Mouse (Mus musculus) gastrocnemius, postnatal 25 days (tissue): Measurements from ENCODE around the gene Gm28635. TPM values are rescaled to one million over a fixed set of nuclear protein-coding genes. Genes with fewer than 3 reads are reported as not detected.
A peak's percentile ranks its signal among the peaks of the same experiment; 100 is the strongest.
"Not testable (repeated sequence)": the region's sequence is repeated elsewhere in the genome, so short reads cannot be mapped to it uniquely, and the experiment has no call there.

Experiments
- DNase-seq: peaks from one replicate; pipeline ENCODE4 v3.0.0; 2022
- total RNA-seq, 2 experiments: library from RNA; stranded (reverse); gene quantifications; 1 replicate in 1 of 2; 2 replicates in 1 of 2; pipeline ENCODE4 v1.2.3; 2021

Gm28635 gene
- total RNA-seq, 2 experiments from 2014 or later: 0.94 to 3.4 TPM

- no peak for DNase-seq
Measured at GRCm38 (mm10) chr2:84688080-84688844, 10.4 kb upstream of the Gm28635 start.

- DNase-seq: no peak
Measured at GRCm38 (mm10) chr2:84682605-84683183, 4.9 kb upstream of the Gm28635 start.

DNA sequence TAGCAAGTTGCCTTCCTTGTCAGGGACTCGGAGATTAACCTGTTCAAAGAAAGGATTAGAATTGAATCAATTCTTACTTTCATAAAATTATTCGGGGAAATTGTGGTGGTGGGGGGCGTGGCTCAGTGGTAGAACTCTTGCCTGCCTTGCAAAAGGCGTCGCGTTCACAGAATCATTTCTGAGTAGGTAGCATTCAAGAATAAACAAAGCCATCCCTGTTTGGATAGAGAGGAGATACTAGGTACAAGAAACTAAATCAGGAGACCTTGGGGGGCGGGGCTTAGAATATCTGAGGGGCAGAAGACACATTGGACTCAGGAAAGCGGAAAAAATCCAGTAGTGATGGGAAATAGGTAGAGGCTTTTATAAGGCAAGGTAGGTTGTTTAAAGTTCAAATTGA is 1.2 kb upstream of the Gm28635 start, which contains the start of gene Tmx2:
TSS of gene Tmx2 (minus strand) at position 125 of the 400 bp plus-strand sequence.
- DNase-seq: no peak

DNA sequence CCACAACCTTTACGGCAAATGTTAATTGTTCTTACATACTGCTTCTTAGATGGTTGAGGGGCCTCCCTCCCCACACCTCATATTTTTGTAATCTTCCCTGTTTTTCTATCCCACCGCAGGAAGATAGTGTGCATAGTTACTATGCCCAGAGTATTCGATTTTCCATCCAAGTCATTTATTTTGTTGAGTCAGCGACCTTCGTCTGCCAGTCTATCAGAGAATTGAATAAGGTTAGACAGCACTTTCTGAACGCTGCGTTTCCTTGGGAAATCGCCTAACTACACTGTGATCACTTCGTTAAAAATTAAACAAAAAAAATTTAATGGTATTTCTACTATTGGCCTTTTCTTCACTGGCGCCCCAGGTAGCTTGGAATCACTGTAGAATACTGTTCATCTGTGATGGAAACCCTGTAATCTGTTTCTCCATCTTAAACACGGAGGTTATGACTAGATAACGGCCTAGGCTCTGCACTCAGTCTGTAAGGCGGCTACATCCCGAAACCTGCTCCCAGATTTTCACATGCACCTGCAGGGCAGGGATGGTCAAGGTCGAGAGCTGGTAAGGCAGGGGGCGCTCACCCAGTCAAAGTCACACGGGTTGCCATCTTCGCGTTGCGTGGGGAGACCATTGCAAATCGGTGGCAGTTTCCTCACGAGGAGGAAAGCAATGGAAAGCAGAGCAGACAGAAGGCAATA is 422 bp downstream of the Gm28635 start:
- DNase-seq: no peak

DNA sequence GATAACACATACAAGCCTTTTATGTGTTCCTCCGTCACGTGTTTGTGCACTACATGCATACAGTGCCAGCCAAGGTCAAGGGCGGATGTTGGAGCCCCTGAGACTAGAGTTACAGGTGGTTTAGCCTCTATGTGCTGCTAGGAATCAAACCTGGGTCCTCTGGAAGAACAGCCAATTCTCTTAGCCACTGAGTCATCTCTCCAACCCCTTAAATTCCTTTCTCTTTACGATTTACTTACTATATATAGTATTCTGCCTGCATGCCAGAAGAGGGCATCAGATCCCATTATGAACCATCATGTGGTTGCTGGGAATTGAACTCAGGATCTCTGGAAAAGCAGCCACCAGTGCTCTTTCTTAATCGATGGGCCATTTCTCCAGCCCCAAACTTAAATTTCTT is 6.3 kb downstream of the Gm28635 start:
- DNase-seq: not testable (repeated sequence)

DNA sequence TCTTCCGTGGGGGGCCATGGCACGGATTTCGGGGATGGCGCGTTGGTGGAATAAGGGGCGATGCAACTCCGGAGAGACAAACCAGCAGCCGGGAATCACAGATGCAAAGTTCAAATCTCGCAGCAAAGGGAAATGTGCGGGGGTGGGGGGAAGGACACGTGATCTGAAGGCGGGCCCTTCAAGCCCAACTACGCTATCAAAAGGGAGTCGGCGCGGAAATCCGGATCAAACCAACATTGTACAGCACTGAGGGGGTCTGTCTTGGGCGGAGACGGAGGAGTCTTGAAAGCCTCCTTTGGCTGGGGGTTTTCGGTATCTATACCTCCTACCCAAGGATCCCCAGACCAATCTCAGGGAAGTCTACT is 7.3 kb downstream of the Gm28635 start, which contains the start of gene Selenoh:
TSS of gene Selenoh (minus strand) at position 202 of the 365 bp plus-strand sequence.
- peak; percentile 66 for DNase-seq

DNA sequence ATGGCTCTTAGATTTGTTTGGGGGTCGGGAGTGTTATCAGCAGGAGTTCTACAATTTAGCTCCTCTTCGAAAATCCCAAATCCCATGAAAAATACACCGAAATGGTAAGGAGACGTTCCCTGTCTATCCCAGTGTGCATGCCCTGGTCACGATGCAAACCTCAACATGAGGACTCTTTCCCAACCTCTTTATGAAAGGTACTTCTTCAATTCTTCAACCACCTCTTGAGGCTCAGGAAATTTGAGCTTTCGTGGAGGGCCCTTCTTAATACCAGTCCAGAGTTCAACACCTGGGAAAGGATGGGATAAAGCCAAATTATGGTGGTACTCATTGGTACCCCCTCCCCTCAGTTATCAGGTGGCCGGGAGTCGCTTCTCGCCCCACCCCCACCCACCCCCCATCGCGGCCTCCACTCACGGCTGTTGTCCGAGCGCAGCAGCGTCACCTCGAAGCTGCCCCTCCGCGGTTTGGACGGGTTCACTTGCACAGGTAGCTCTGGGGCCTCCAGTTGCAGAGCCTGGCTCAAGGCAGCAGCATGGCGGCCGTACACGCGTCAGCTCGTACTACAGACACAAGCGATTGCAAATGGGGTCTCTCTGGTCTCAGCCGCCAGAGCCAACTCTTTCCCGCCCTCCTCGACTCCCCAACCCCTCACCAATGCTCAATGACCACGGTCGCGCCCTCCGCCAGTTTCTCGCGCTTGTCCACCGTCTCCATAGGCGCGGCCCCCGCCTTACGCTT is 7.8 kb downstream of the Gm28635 start:
- no peak for DNase-seq

DNA sequence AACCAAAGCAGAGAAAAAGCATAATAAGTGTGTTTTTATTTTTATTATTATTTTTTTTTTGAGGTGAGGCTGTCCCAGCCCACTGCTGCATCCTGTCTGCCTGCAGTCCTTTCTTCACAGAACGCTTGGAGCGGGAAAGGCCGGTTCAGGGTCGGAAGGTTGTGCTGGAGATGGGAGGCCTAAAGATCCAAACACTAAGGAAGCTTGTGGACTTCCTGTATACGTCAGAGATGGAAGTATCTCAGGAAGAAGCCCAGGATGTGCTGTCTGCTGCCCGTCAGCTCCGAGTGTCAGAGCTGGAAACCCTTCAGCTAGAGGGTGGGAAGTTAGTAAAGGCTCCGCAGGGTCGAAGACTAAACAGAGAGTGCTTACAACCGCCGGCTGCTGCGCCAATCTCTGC is 11.8 kb downstream of the Gm28635 start:
- no peak for DNase-seq

GRCm38 (mm10) chr2:84662866-84663265 is 15.0 kb downstream of the Gm28635 start:
- no peak for DNase-seq

GRCm38 (mm10) chr2:84660253-84660652 is 17.6 kb downstream of the Gm28635 start:
- no peak for DNase-seq

GRCm38 (mm10) chr2:84658806-84659205 is 19.0 kb downstream of the Gm28635 start, which contains the start of gene Btbd18:
TSS of gene Btbd18 (plus strand) at chr2:84659079.
- DNase-seq: no peak

- no peak for DNase-seq
Measured at GRCm38 (mm10) chr2:84655864-84656263, 22.0 kb downstream of the Gm28635 start.

GRCm38 (mm10) chr2:84653354-84653753 is 24.5 kb downstream of the Gm28635 start:
- no peak for DNase-seq

DNA sequence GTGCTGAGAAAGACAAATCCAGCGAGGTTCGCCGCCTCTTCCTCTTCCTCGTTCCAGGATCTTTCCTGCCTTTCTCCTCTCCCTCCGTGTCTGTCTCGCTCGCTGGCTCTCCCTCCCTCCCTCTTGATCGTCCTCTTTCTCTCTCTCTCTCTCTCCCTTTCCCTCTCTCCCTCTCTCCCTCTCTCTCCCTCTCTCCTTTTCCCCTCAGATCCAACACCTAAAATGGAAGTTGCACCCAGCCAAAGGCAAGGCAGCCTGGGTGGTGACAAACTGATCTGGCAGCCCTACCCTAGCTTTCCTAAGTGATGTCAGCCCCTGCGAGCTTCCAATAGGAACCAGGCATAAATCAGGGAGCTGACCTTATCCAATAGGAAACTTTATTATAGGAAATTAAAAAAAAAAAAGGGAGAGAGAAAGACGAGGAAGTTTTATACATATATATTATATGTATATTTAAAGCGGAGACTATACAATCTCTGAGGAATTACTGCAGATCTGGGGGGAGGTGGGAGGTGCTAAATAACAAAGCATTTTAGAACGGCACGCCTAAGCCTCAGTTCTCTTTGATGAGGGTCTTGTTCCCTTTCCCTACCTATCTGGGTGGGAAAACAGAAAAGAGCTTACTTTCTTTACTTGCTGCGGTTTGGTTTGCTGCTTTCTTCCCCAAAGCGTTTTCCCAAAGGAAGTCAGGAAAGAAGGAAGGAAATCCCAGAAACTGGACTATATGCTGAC is 27.2 kb downstream of the Gm28635 start, which contains the start of gene Ctnnd1:
TSS of gene Ctnnd1 (minus strand) at position 302 of the 732 bp plus-strand sequence.
- DNase-seq: peak; percentile 87

DNA sequence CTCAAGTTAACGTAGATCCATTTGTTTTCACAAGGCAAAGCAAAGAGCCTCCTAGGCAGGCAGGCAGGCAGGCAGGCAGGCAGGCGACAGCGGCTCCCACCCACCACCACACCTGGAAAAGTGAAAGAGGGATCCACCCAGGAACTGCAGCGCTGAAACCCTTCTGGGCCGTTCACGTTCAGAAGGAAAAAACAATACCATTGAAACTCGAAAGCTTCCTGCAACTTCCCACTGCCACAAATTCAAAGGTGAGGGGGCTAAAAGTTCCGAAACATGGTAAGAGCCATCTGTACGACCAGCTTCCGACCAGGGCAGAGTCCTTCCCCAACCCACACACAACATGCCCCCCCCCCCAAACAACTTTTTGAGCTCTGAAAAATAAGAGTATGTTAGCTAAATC is 28.2 kb downstream of the Gm28635 start:
- no peak for DNase-seq

- no peak for DNase-seq
Measured at GRCm38 (mm10) chr2:84648369-84648768, 29.5 kb downstream of the Gm28635 start.

- DNase-seq: no peak
Measured at GRCm38 (mm10) chr2:84647051-84647568, 30.7 kb downstream of the Gm28635 start.

- DNase-seq: no peak
Measured at GRCm38 (mm10) chr2:84646138-84646537, 31.7 kb downstream of the Gm28635 start.

DNA sequence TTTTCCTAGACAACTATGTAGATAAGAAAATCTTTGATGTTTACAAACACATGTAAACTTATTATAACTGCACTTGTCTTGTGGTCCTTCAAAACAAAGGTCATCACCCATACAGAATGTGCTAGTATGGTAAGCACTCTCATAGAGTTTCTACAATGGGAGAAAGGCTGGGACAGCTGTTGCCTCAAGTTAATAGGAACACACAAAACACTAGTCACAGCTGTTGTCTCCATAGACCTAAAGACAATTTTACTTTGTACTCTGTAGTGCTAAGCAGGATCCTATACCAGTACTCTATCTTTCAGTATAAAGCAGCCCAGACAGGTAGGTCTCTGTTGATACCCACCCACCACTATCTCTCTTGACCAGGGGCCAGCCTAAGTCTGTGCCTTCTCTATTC is 37.0 kb downstream of the Gm28635 start:
- DNase-seq: no peak

- DNase-seq: no peak
Measured at GRCm38 (mm10) chr2:84638428-84639220, 39.2 kb downstream of the Gm28635 start.
